Mouse (Mus musculus): ENCODE data around the gene Prune2. TPM values are rescaled to one million over a fixed set of nuclear protein-coding genes. Genes with fewer than 3 reads are reported as not detected.

Prune2 gene
- polyA plus RNA-seq, 1 experiment: 111 TPM

DNA sequence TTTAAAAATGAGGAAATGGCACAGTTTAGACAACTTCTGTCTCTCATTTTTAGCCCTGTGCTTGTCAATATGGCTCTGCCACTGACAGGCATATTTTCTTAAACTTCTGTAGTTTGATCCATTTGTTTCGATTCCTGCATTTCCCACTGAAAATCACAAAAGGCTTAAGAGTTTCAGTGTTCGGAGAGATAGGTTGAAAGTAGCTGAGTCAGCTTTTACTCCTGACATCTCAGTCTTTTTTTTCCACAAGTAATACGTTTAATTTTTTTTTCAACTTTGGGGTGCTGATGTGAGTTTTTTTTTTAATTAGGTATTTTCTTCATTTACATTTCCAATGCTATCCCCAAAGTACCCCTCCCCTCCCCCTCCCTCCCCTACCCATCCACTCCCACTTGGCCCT lies 174.6 kb downstream of the Prune2 start:
- WGBS: 94% methylated on average over 3 of the region's 3 CpGs
- Histone ChIP-seq H3K4me1 (ENCODE audit: control insufficient read depth, insufficient read depth, low read length) (no peaks in the 10 kb centered on the region), H3K27me3 (ENCODE audit: control insufficient read depth, insufficient read depth, low read length) (no peaks in the 10 kb centered on the region), H3K27ac (ENCODE audit: insufficient read depth, low read length) (no peak overlapping the region), H3K4me3 (replicated peaks; ENCODE audit: insufficient read depth, low read depth, low read length) (no peak overlapping the region)
- TF ChIP-seq CTCF (IDR thresholded peaks at IDR 0.05; ENCODE audit: borderline replicate concordance, insufficient read depth, low read depth, low read length) (no peak), POLR2A (IDR thresholded peaks at IDR 0.05; ENCODE audit: borderline replicate concordance, insufficient read depth, low read length) (no peak)
- no peak for DNase-seq

GRCm38 (mm10) chr19:17136677-17137460 lies 181.0 kb downstream of the Prune2 start:
- TF ChIP-seq POLR2A (IDR thresholded peaks at IDR 0.05; ENCODE audit: borderline replicate concordance, insufficient read depth, low read length): peak; percentile 78; the same call in 1 of the 2 replicates
- TF ChIP-seq CTCF (IDR thresholded peaks at IDR 0.05; ENCODE audit: borderline replicate concordance, insufficient read depth, low read depth, low read length): no peak
- H3K27ac ChIP-seq (ENCODE audit: insufficient read depth, low read length): peak overlapping the region; percentile 99
- peaks cover 7% of the 10 kb centered on the region; the same call in 1 of the 2 replicates for H3K4me1 ChIP-seq (ENCODE audit: control insufficient read depth, insufficient read depth, low read length)
- H3K27me3 ChIP-seq (ENCODE audit: control insufficient read depth, insufficient read depth, low read length): no peaks in the 10 kb centered on the region
- DNase-seq: peak; percentile 89 to 90
- 4% methylated on average over 21 of the region's 21 CpGs for WGBS
- H3K4me3 ChIP-seq (replicated peaks; ENCODE audit: insufficient read depth, low read depth, low read length): peak overlapping the region; percentile 100

GRCm38 (mm10) chr19:17137656-17138055 lies 181.7 kb downstream of the Prune2 start:
- peak overlapping the region; percentile 99 for H3K27ac ChIP-seq (ENCODE audit: insufficient read depth, low read length)
- peaks cover 7% of the 10 kb centered on the region; the same call in 1 of the 2 replicates for H3K4me1 ChIP-seq (ENCODE audit: control insufficient read depth, insufficient read depth, low read length)
- H3K4me3 ChIP-seq (replicated peaks; ENCODE audit: insufficient read depth, low read depth, low read length): peak overlapping the region; percentile 100
- H3K27me3 ChIP-seq (ENCODE audit: control insufficient read depth, insufficient read depth, low read length): no peaks in the 10 kb centered on the region
- WGBS: 37% methylated on average over 2 of the region's 2 CpGs
- DNase-seq: no peak
- TF ChIP-seq CTCF (IDR thresholded peaks at IDR 0.05; ENCODE audit: borderline replicate concordance, insufficient read depth, low read depth, low read length) (no peak), POLR2A (IDR thresholded peaks at IDR 0.05; ENCODE audit: borderline replicate concordance, insufficient read depth, low read length) (no peak)

GRCm38 (mm10) chr19:17138144-17138915 lies 182.4 kb downstream of the Prune2 start:
- H3K4me3 ChIP-seq (replicated peaks; ENCODE audit: insufficient read depth, low read depth, low read length): peak overlapping the region; percentile 30
- 38% methylated on average over 10 of the region's 10 CpGs for WGBS
- no peak for DNase-seq
- peaks cover 7% of the 10 kb centered on the region; the same call in 1 of the 2 replicates for H3K4me1 ChIP-seq (ENCODE audit: control insufficient read depth, insufficient read depth, low read length)
- peak overlapping the region; percentile 50; the same call in 1 of the 2 replicates for H3K27ac ChIP-seq (ENCODE audit: insufficient read depth, low read length)
- no peaks in the 10 kb centered on the region for H3K27me3 ChIP-seq (ENCODE audit: control insufficient read depth, insufficient read depth, low read length)
- TF ChIP-seq POLR2A (IDR thresholded peaks at IDR 0.05; ENCODE audit: borderline replicate concordance, insufficient read depth, low read length) (no peak), CTCF (IDR thresholded peaks at IDR 0.05; ENCODE audit: borderline replicate concordance, insufficient read depth, low read depth, low read length) (no peak)

DNA sequence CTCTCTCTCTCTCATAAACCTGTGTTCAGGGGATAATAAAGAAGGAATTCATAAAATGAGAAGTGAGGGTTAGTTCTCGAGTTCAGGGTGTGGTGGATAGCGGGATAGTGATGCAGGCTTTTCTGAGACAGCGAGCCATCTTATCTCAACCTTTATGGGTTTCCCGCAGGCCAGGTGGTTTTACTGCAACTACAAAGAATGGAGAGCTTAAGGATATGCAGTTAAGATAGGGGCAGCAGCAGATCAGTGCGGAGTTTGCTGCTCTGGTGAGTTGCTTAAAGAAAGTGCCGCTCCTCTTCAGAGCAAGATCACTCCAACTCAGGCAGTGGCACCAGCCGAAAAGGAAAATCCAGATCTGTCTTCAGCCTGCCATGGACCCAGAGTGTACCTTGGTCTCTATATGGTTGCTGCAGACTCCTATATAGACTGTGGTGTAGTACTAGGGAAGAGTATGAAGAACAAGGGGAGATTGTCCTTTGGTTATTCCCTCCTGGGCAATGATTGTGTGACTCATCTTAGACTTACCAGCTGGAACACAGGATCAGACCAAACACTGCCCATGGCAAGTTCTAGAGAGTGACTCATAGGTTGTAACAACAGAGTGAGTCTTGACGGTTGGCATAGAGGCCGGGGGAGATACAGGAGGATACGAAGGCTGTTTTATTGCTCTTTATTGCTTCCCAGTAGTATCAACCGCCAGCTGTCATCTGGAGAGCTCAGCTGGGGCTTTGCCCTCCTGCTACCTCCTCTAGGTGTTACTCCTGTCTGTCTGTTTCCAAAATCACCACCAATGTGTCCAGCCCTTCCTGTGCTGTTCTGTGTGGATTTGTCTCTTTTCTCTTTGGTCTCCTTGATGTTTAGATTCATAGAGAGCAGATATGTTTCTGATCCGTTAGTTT lies 184.3 kb downstream of the Prune2 start:
- H3K4me3 ChIP-seq (replicated peaks; ENCODE audit: insufficient read depth, low read depth, low read length): peak overlapping the region; percentile 16
- 63% methylated on average over 12 of the region's 12 CpGs for WGBS
- H3K4me1 ChIP-seq (ENCODE audit: control insufficient read depth, insufficient read depth, low read length): peaks cover 13% of the 10 kb centered on the region; the same call in 1 of the 2 replicates
- TF ChIP-seq POLR2A (IDR thresholded peaks at IDR 0.05; ENCODE audit: borderline replicate concordance, insufficient read depth, low read length): no peak
- no peak for TF ChIP-seq CTCF (IDR thresholded peaks at IDR 0.05; ENCODE audit: borderline replicate concordance, insufficient read depth, low read depth, low read length)
- peak in 1 of 2 experiments; percentile 68 for DNase-seq
- H3K27me3 ChIP-seq (ENCODE audit: control insufficient read depth, insufficient read depth, low read length): no peaks in the 10 kb centered on the region
- H3K27ac ChIP-seq (ENCODE audit: insufficient read depth, low read length): peak overlapping the region; percentile 64

- no peak for DNase-seq
- no peak overlapping the region for H3K27ac ChIP-seq (ENCODE audit: insufficient read depth, low read length)
- TF ChIP-seq POLR2A (IDR thresholded peaks at IDR 0.05; ENCODE audit: borderline replicate concordance, insufficient read depth, low read length) (no peak), CTCF (IDR thresholded peaks at IDR 0.05; ENCODE audit: borderline replicate concordance, insufficient read depth, low read depth, low read length) (no peak)
- 96% methylated on average over 2 of the region's 2 CpGs for WGBS
- H3K4me3 ChIP-seq (replicated peaks; ENCODE audit: insufficient read depth, low read depth, low read length): no peak overlapping the region
- peaks cover 13% of the 10 kb centered on the region; the same call in 1 of the 2 replicates for H3K4me1 ChIP-seq (ENCODE audit: control insufficient read depth, insufficient read depth, low read length)
- H3K27me3 ChIP-seq (ENCODE audit: control insufficient read depth, insufficient read depth, low read length): no peaks in the 10 kb centered on the region
Measured at GRCm38 (mm10) chr19:17143245-17143644, 187.3 kb downstream of the Prune2 start.

GRCm38 (mm10) chr19:17144205-17144604 lies 188.3 kb downstream of the Prune2 start:
- Histone ChIP-seq H3K27me3 (ENCODE audit: control insufficient read depth, insufficient read depth, low read length) (no peaks in the 10 kb centered on the region), H3K4me3 (replicated peaks; ENCODE audit: insufficient read depth, low read depth, low read length) (no peak overlapping the region), H3K27ac (ENCODE audit: insufficient read depth, low read length) (no peak overlapping the region), H3K4me1 (ENCODE audit: control insufficient read depth, insufficient read depth, low read length) (peaks cover 13% of the 10 kb centered on the region; the same call in 1 of the 2 replicates)
- 26% methylated on average over 6 of the region's 6 CpGs for WGBS
- peak in 1 of 2 experiments; percentile 52 for DNase-seq
- TF ChIP-seq POLR2A (IDR thresholded peaks at IDR 0.05; ENCODE audit: borderline replicate concordance, insufficient read depth, low read length): no peak
